Mouse (Mus musculus) cerebellum, adult 8-10 months (tissue): Measurements from ENCODE around the gene Samd8.

ENCODE experiments used
- DNase-seq: peaks from one replicate; pipeline ENCODE4 v3.0.0; 2022

Samd8 gene

DNA sequence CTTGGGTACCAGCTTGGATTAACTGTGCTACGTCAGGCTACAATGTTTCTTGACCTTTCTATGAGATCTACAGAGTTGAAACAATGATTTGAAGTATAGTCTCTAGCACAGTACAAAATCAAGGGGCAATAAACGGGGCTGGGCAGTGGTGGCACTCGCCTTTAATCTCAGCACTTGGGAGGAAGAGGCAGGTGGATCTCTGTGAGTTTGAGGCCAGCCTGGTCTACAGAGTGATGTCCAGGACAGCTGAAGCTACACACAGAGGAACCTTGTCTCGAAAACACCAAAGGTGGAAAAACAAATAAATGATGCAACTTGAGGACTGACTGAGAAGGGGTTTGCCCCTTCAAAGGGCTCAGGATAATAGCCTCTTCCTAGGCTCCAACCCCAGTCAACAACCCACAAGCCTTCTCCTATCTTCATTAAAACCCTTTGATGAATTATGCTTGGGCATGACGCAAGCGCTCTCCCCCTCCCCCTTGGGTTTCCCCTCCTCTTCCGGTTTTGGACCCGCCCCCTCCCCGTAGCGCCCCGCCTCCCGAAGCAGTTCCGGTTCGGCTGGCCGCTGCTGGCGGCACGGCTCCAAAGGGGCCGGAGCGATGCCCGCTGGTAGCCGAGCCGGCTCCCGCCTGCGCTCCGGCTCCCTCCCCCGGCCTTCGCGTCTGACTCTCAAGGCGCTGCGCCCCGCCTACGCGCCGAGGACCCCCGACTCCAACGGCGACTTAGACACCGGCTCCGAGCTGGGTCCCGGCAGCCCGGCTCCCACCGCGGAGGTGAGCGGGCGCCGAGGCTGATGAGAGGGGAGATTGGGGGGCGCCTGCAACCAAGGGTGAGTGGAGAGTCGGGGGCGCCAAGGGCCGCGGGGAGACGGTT is at the start of gene Samd8:
TSS of gene Samd8 (plus strand) at position 524 of the 873 bp plus-strand sequence.
- DNase-seq = peak; percentile 86

DNA sequence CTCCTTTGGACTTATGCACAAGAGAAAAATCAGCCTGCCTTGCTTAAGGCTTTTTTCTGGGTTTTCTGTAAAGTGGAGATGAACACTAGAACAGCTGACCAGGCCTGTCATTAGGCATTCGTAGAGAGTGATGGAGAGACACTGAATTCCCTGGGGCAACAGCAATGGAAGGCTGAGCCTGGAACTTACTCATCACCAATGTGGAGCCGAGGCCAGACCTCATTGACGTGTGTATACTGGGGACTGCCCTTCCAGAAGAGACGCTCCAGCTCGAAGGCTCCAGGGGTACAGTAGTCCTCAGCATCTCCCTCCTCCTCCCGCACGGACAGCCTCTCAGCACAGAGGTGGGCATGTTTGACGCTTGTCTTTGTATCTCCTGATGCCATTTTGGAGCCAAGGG is 47.6 kb upstream of the Samd8 start:
- DNase-seq = no peak

DNA sequence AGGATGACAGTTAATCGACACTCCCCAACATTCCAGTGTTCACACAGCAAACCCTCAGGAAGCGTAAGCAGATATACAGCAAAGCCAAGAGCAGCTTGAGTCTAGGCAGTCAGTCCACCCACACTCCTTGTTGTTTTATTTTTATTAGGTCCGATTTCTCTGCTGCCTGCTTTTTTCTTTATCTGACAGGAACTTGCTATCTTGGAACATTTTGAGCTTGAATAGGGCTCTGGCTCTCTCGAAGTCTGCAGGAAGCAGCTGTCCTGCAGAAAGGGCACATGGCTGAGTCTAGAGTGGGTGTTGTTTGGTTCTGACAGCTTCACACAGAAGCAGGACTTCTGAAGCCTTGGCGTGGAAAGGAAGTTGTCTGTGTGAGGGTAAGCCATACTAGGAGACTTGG is 47.1 kb upstream of the Samd8 start:
- DNase-seq = no peak

DNA sequence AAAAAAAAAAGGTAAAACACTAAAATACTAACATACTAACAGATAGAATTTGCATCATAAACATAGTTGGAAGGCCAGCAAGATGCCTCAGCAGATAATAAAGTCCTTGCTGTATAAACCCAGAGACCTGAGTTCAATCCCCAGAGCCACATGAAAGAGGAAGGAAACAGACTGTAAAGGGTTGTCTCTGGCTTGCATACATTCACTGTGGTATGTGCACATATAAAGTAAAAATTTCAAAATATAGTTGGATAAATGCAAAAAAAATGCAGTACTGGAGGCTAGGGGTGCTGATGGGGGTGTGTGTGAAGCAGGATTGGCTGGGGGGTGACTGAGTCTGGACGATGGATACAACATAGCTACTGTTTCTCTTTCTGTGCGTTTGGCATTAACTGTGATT is 44.9 kb upstream of the Samd8 start:
- no peak for DNase-seq

DNA sequence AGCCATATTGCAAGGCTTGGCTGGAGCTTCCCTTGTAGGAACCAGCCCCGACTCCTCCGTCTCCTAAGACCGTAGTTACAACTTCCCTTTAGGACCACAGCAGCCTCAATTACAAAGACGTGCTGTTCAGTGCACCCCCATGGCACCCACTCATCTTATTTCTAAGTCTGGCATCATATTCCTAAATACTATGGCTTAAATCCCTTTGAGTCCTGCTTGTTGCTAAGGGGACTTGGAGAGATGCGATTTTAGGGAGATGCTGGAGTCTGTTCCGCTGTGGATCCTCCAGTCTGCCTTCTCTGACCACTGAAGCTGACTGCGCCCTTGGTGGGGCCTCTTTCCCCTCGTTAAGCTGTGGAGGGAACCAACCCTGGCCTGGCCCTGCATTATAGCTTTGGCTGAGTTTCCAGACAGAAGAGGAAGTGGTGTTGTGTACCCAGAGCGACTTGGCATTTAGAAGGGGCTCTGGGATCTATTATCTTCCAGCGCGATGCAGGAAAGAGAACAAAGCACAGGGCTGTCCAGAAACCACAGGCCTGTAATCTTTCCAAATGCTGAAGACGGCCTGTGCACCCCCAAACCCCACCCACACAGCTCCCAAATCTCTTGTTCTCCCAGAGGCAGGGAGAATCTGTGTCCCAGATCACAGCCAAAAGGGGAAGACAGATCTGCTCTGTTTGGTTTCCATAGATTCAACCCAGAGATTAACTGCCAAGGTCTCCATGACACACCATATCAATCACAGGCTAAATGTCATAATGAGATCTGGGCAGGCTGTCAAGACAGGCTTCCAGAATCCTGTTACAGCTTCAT is 43.4 kb upstream of the Samd8 start:
- no peak for DNase-seq

DNA sequence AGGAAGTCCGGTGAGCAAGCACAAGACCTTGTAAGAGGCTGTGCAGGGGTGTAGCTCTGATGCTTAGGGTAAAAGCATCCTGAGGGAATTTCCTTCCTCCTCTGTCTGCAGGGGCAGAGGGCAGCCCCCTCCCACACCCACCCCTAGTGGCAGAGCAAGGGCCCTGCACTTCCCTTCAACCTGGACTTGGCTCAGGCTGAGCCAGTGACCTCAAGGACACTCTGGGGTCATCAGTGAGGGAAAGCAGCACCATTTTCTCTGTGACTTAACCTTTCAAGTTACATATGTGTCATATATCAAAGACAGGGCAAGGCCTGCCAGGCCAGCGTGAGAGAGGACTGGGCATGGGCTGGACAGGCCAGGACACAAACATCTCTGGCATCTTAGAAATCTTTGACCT is 40.8 kb upstream of the Samd8 start:
- DNase-seq = no peak

DNA sequence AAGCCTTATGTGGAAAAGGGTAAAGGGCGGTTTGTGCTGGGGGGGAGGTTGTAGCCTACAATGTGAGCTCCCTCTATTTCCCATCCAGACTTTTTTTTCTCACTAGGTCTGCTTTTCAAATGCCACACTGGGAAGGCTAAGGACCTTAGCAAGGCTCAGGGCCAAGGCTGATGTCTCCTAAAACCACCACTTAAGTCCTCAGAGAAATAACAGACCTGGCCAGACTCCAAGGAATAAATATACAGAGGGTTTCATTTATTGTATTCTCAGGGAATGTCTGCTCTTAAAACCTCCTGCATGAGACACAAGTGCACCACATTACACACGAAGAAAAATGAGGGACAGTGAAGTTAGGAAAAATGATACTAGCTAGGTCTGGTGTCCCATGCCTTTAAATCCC is 39.1 kb upstream of the Samd8 start:
- DNase-seq = no peak

DNA sequence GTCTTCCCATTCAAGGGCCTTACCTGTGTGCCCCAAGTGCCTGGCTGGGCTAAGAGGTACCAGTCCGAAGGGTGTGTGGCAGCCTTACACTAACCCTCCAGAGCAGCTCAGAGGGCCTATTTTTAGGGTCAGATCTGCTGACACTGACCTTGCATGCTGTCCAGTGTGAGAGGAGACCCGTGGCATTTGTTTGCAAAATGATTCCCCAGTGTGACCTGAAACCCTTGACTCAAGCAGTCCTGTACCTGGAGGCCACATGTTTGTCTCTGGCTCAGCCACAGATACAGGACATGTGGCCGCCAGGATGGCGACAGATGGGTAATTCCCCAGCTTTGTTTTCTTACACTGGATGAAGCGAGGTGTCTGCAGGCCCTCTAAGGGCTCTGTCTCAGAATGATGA is 35.8 kb upstream of the Samd8 start, which contains the start of gene Dupd1:
TSS of gene Dupd1 (minus strand) at position 91 of the 400 bp plus-strand sequence.
- no peak for DNase-seq

DNA sequence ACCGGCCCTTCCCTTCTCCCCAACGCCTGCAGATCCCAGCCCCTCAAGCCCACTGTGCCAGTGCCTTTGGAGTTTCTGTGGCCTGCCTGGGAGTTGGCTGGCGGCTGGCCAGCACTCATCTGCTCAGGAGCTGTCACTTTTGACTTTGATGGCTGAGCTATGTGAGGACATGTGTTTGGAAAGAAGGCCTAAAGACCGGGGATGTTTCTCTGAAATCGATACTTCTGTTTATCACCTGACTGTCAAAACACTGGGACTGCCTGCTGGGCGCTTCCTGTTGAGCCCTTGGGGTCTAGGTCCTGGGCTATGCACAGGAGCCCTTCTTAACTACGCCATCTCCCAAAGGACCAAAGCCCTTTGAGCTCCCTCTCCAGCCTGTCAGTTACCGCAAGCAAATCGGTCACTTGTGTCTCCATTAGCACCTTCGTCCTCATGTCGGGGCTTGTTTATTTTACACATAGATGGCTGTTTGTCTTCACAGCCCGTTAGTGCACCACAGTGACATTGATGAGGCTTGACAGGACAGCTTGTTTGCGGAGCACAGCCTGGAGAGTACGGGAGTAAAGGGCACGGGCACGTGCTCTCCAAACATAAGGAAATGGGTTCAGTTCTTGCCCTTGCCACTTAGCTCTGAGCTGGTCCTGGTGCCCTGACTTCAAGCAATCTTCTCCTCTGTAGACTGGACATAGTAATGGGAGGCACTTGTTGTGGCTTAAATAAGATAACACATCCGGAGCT is 30.5 kb upstream of the Samd8 start:
- DNase-seq = no peak

DNA sequence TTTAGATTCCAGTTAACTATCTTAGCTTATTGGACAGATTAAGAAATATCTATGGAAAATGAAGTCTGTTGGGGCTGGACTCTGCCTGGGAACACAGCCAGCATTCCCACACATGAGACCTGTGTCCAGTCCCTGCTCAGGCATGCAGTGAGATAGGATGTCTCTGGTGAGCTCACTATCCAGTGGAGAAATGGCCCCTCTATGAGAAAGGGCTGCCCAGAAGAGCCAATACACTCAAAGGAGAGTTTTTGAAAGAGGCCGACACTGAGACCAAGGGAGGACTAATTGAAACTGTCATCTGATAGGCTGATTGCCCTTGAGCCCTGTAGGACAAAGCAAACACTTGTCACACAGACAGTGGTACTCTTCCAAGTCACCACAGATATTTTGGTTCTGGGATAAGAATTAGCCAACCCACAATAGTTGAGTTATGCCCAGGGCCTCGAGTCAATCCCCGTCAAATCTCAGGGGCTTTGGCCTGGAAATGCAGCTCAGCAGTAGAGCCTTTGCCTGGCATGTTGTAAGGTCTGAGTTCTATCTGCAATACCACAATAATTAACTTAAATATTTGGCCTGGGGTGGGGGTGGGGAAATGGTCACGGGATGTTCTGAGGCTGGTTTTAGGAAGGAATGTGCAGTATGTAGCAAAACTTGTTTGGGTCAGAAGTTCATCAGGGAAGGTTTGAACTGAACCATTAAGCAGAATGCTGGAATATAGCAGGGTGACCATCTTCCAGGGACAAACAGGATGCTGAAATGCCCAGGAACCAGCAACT is 29.7 kb upstream of the Samd8 start:
- DNase-seq = no peak

DNA sequence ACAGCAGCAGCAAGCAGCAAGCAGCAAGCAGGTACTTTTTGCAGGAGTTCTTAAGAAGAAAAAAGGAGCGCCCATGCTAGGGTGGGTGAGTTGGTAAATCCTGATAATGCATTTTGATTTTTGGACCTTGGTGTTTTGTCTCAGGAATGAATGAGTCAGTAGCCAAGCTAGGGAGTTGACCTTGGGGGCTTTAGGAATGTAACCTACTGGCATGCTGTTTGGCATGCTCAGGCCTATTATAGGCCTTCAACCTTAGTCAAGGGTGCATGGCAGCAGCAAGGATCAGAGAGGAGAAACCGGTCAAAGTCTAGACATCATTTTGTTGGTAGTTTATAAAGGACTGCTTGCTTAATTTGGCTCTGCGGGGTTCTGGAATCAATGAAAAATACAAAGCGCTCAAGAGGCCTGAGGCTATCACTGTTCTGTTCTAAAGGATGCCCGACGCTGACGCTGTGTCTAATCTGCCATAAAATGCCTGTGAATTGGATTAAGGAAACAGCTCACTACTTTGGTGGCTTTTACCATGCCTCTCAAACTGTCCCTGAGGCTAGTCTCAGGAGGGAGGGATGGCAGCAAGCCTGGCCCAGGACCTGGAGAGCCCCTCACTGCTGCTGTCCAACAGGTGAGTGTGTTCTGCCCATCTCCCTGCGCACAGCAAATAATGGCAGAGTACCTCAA is 28.2 kb upstream of the Samd8 start:
- DNase-seq = no peak

DNA sequence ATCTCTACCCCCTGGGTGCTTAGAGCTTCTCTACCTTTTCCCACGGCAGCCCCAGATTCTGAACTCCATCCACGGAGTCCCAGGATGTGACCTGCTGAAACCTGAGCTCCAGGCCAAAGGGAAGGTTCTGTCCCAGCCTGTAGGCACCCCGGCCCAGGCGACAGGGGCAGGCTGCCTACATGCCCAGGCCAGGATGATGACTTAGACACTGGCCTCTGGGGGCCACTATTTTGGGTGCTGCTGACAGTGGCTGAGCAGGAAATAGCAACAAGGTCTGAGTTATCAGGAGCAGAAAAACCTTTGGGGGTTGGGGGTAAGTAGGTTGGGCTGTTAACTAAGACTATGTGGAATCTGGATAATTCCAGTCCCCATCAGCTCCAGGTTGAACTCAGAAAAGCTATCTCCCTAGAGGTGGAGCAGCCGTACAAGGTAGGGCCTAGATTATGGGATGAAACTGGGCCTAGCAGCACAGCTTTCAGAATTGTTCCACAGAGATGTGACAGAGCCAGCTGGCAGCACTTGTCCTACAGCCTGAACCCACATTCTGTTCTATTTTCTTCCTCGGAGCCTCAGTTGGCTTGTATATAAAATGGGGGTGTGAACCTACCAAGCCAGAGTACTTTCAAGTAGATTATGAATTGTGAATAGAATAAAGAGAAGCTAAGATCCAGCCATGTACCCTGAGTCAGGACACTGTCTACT is 21.1 kb upstream of the Samd8 start:
- DNase-seq = no peak

DNA sequence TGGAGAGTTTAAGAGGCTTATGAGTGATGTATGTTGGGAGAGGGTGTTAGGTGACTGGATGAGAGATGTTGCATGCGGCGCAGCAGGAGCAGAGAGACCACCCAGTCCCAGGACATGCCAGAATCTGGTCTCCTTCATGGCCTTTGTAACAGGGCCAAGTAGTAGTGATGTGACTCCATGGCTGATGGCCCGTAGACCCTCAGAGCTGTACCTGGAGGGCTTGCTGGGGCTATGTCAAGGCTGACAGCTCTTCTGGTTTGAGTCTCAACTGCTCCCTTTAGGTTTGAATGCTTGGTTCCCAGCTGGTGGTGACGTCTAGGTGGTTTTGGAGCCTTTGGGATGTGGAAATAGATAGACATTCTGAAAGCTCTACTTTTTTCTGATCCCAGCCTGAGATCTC is 20.4 kb upstream of the Samd8 start:
- DNase-seq = no peak

DNA sequence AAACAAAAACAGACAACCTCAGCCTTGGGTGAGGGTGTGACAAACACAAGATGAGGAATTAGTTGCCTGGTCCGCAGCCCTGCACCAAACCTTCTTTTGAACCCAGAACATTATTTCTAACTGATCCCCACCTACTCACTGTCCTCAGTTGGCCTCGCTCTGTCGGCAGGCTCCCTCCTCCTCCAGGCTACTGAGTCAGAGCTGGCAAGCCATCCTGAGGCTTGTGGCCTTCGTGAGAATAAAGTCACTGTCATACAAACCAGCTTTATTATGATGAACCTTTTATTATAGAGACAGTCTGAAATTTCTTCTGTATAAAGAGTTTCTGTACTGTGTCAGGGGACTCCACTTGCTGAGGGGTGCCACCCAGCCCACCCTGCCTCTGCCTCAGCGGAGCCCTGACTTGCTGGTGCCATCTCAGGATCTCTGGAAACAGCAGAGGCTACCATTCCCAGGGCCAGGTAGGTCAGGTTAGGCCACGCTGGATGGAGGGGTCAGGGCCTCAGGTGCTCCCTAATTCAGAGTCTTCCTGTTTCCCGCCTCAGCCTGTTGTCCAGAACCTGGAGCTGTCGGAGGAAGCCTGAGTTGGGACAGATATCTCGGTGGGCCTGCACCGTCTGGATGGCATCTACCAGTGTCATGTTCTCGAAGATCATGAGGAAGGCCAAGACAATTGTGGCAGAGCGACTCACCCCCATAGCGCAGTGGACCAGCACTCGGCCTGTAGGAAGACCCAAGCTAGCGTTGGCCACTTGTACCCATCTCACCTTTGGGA is 17.0 kb upstream of the Samd8 start:
- DNase-seq = no peak

DNA sequence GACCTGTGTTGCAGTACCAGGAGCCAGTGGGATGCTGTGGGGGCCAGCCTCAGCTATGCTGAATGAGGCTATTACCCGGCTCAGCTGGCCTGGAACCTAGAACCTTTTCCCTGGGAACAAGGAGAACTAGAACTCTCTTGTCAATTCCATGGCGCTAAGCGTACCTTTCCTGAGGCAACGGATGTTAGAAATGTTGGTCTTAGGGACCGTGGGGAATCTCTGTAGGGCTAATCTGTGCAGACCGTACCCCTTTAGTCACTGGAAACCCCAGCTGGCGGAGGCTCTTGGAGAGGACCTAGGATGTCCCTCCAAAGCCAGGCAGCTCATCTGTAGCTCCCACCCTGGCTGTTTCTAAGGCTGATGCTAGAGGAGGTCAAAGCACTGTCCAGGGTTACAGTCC is 10.0 kb upstream of the Samd8 start:
- DNase-seq = no peak

DNA sequence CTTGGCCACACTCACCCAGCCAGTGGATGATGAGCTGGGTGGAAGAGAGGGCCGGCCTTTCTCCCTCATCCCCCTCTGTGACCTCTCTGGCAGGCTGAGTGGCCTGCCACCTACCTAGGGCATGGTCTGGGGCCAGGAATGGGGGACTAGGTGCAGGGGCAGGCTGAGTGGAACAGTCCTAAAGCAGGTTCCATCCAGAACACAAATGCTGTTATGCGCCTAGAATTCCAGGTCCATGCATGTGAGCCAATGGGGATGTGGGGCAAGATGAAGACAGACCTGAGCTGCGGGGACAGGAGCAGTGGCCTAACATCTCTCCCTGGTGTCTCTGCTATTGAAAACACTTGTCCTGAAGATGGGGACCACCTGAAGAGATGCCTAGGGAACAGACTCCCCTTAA is 9.0 kb upstream of the Samd8 start:
- no peak for DNase-seq

DNA sequence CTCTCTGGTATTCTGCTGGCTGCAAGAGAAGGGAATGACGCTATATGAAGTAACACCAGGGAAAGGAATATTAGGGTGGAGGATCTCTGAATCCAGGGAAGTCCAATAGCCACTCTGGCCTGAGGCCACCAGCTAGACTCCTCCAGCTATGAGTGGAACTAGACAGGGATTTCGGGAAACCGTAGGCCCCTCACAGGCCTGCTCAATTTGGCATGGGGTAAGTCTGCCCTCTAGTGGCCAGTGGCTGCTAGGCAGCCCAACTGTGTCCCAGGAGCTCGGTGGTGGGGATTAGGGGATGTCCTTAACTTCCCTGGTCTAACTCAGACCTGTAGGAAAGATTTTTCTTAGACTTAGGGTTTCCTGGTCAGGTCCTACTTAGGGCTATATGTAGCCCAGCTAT is 8.5 kb upstream of the Samd8 start:
- DNase-seq = peak; percentile 79

DNA sequence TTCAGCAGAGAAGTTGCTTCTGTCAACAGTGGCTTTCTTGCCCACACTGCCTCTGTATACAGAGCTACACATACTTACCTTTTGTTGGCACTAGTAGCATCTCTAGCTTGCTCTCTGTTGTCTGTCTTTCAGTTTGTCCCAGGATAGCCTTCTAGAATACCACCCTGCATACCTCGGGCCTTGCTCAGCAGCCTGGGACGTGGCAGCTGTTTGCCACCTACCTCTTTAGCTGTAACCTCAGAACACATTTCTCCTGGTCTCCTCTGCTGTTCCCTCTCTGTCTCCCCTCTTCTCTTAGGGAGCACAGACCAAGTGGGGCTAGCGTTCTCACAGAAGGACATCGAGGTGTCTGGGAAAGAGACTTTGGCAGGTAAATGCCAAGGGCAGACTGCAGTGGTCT is 7.9 kb upstream of the Samd8 start:
- no peak for DNase-seq

DNA sequence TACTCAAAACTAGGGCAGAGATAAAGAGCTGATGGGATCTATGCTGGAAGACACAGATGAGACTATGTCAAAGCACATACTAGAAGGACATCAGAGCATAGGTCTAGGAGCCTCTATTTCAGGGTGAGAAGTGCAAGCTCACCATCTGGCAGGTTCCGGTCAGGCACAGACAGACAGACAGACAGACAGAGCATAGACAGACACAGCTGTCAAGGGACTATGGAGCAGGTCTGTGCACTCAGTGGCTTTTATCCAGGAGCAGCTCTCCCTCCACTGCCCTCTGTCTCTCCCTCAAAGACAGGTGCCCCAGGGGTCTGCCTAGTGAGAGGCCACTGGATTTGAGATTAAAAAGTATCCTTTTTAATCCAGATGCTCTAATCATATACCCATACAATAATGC is 6.2 kb upstream of the Samd8 start:
- no peak for DNase-seq

DNA sequence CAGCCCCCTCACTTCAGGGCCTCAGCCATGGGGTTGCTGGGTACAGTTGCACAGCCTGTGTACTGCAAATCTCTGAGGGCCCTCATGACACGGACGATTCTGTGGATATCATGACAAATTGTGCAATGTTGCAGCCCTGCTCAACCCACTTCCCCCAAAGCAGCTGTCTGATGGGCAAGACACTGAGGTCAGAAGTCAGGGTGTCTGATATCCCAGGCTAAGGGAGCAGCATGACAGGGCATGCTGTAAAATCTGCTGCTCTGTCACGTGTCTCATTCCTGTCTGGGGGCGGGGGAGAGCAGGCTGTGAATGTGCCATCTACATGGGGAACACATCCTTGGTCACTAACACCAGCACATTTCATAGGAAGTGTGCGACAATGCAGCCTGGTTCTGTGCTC is 5.2 kb upstream of the Samd8 start:
- no peak for DNase-seq

DNA sequence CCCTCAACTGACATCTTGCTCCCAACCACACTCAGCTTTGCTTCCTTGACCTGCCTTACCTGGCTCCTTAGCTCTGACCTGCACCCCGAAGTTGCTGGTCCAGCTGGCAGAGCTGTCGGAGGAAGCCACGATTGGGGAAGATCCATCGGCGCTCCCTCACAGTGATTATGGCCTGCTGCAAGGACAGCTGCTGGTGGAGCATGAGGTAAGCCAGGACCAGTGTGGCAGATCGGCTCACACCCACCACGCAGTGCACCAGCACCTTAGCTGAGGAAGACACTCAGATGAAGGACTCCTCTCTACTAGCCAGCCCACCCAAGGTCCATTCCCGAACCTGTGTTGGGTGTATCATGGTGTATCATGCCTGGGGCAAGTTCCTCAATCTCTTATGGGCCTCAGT is 4.1 kb upstream of the Samd8 start:
- no peak for DNase-seq
